Mouse (Mus musculus) midbrain, embryonic 14.5 days (tissue): Measurements from ENCODE around the gene Cryab. TPM values are rescaled to one million over a fixed set of nuclear protein-coding genes. Genes with fewer than 3 reads are reported as not detected.

Experiments used
- ATAC-seq: fragments of 200-750 bp; cut with Nextera tagmentation; 2 replicates; pipeline ENCODE4 v1.8.0; 2017; ENCODE audit warnings: moderate number of reproducible peaks, moderate library complexity; ENCODE audit not compliant: low FRiP score, low TSS enrichment
- DNase-seq: peaks from one replicate; pipeline ENCODE4 v3.0.0-alpha.2; 2015
- H3K27ac ChIP-seq: fragments of 300-500 bp; sonication (generic); replicated peaks from 2 replicates; pipeline ENCODE4 v1.5.1; 2014; ENCODE audit warnings: mild to moderate bottlenecking, low read depth, low read length, moderate library complexity
- H3K27me3 ChIP-seq: fragments of 300-500 bp; sonication (generic); 2 replicates; pipeline ENCODE4 v1.6.1; 2014; ENCODE audit warnings: low read length, control low read depth, mixed read lengths; ENCODE audit not compliant: control insufficient read depth, insufficient read depth
- H3K36me3 ChIP-seq: fragments of 300-500 bp; sonication (generic); 2 replicates; pipeline ENCODE4 v1.6.1; 2014; ENCODE audit warnings: low read length, control low read depth; ENCODE audit not compliant: control insufficient read depth, insufficient read depth
- H3K4me1 ChIP-seq: fragments of 300-500 bp; sonication (generic); 2 replicates; pipeline ENCODE4 v1.6.1; 2014; ENCODE audit warnings: mild to moderate bottlenecking, antibody characterized with exemption, low read length, control low read depth; ENCODE audit not compliant: control insufficient read depth, insufficient read depth
- H3K4me2 ChIP-seq: fragments of 300-500 bp; sonication (generic); 2 replicates; pipeline ENCODE4 v1.6.1; 2014; ENCODE audit warnings: mild to moderate bottlenecking, low read length, moderate library complexity
- H3K4me3 ChIP-seq: fragments of 300-500 bp; sonication (generic); replicated peaks from 2 replicates; pipeline ENCODE4 v1.5.1; 2014; ENCODE audit warnings: low read depth, low read length
- H3K9ac ChIP-seq: fragments of 300-500 bp; sonication (generic); replicated peaks from 2 replicates; pipeline ENCODE4 v1.6.1; 2014; ENCODE audit warnings: mild to moderate bottlenecking, low read length, moderate library complexity
- H3K9me3 ChIP-seq: fragments of 300-500 bp; sonication (generic); 2 replicates; pipeline ENCODE4 v1.6.1; 2016; ENCODE audit warnings: low read length, control low read depth, mixed read lengths; ENCODE audit not compliant: control insufficient read depth
- WGBS: fragments of 180-500 bp; shearing (Covaris S2); extraction: QIAGEN DNeasy Blood & Tissue Kit; methylation state at CpG from one replicate; pipeline ENCODE4 v1.1.7; 2014; 5-methylcytosine and 5-hydroxymethylcytosine counted together
- polyA plus RNA-seq: library from polyadenylated mRNA; unstranded; fragments of >200 nt; fragmentation: Nextera tagmentation; extraction: Ambion mirVana; gene quantifications from 2 replicates; pipeline ENCODE4 v1.2.1, GENCODE M21; 2014

Gene Cryab
- polyA plus RNA-seq, 1 experiment from 2014 or later, result 3.7 TPM

- WGBS, result 67% methylated on average over 17 of the region's 17 CpGs
- Histone ChIP-seq H3K4me3 (no peak overlapping the region), H3K9ac (no peak overlapping the region), H3K4me2 (no peak overlapping the region), H3K9me3 (no peaks in the 10 kb centered on the region), H3K27me3 (no peaks in the 10 kb centered on the region), H3K36me3 (no peaks in the 10 kb centered on the region), H3K27ac (no peak overlapping the region), H3K4me1 (no peaks in the 10 kb centered on the region)
- peak; percentile 13 for DNase-seq
- ATAC-seq, result no peak
Measured at GRCm38 (mm10) chr9:50752784-50753615, 1.9 kb downstream of the Cryab start.

GRCm38 (mm10) chr9:50753947-50754346 lies 2.8 kb downstream of the Cryab start:
- Histone ChIP-seq H3K9ac (no peak overlapping the region), H3K27me3 (no peaks in the 10 kb centered on the region), H3K36me3 (no peaks in the 10 kb centered on the region), H3K4me2 (no peak overlapping the region), H3K4me1 (no peaks in the 10 kb centered on the region), H3K27ac (no peak overlapping the region), H3K4me3 (no peak overlapping the region), H3K9me3 (no peaks in the 10 kb centered on the region)
- ATAC-seq, result no peak
- no peak for DNase-seq
- WGBS, result 74% methylated on average over 7 of the region's 7 CpGs

- Histone ChIP-seq H3K4me3 (no peak overlapping the region), H3K9me3 (no peaks in the 10 kb centered on the region), H3K36me3 (no peaks in the 10 kb centered on the region), H3K27ac (no peak overlapping the region), H3K4me1 (no peaks in the 10 kb centered on the region), H3K4me2 (no peak overlapping the region), H3K27me3 (no peaks in the 10 kb centered on the region), H3K9ac (no peak overlapping the region)
- no peak for ATAC-seq
- no peak for DNase-seq
- 57% methylated on average over 5 of the region's 5 CpGs for WGBS
Measured at GRCm38 (mm10) chr9:50756711-50757110, 5.6 kb downstream of the Cryab start.

GRCm38 (mm10) chr9:50761520-50762243 lies 10.6 kb downstream of the Cryab start:
- no peak overlapping the region for H3K27ac ChIP-seq
- no peaks in the 10 kb centered on the region for H3K9me3 ChIP-seq
- H3K4me1 ChIP-seq, result no peaks in the 10 kb centered on the region
- H3K4me3 ChIP-seq, result no peak overlapping the region
- DNase-seq, result no peak
- no peak overlapping the region for H3K9ac ChIP-seq
- ATAC-seq, result no peak
- no peak overlapping the region for H3K4me2 ChIP-seq
- peaks cover 4% of the 10 kb centered on the region; the same call in 1 of the 2 replicates for H3K36me3 ChIP-seq
- H3K27me3 ChIP-seq, result no peaks in the 10 kb centered on the region
- 67% methylated on average over 6 of the region's 6 CpGs for WGBS

GRCm38 (mm10) chr9:50763331-50763730 lies 12.2 kb downstream of the Cryab start:
- peaks cover 4% of the 10 kb centered on the region; the same call in 1 of the 2 replicates for H3K36me3 ChIP-seq
- H3K4me1 ChIP-seq, result peaks cover 6% of the 10 kb centered on the region; the same call in 1 of the 2 replicates
- ATAC-seq (no peak), DNase-seq (peak; percentile 66)
- no peak overlapping the region for H3K4me2 ChIP-seq
- H3K27me3 ChIP-seq, result no peaks in the 10 kb centered on the region
- no peak overlapping the region for H3K4me3 ChIP-seq
- H3K9ac ChIP-seq, result no peak overlapping the region
- 81% methylated on average over 1 of the region's 1 CpGs for whole genome bisulfite sequencing
- H3K27ac ChIP-seq, result no peak overlapping the region
- no peaks in the 10 kb centered on the region for H3K9me3 ChIP-seq

- Histone ChIP-seq H3K4me2 (peak overlapping the region; percentile 75), H3K36me3 (peaks cover 19% of the 10 kb centered on the region), H3K9ac (peak overlapping the region; percentile 70), H3K27ac (peak overlapping the region; percentile 92), H3K27me3 (no peaks in the 10 kb centered on the region), H3K4me1 (peaks cover 13% of the 10 kb centered on the region; the same call in 1 of the 2 replicates), H3K4me3 (peak overlapping the region; percentile 68), H3K9me3 (no peaks in the 10 kb centered on the region)
- no peak for DNase-seq
- ATAC-seq, result no peak; the same call in 1 of the 2 replicates
- 6% methylated on average over 17 of the region's 17 CpGs for WGBS
Measured at GRCm38 (mm10) chr9:50767531-50768106, 16.5 kb downstream of the Cryab start.

GRCm38 (mm10) chr9:50768107-50769002 lies 17.2 kb downstream of the Cryab start, which contains the start of gene Fdxacb1:
Gene Fdxacb1 (plus strand): TSS chr9:50768236.
- peak; percentile 99 for DNase-seq
- H3K4me2 ChIP-seq, result peak within 1 kb of the TSS; percentile 75
- 4% methylated on average over 59 of the region's 59 CpGs for WGBS
- peak within 1 kb of the TSS; percentile 68 for H3K4me3 ChIP-seq
- peak within 1 kb of the TSS; percentile 70 for H3K9ac ChIP-seq
- H3K9me3 ChIP-seq, result no peaks in the 10 kb centered on the region
- H3K27me3 ChIP-seq, result no peaks in the 10 kb centered on the region
- H3K4me1 ChIP-seq, result peaks cover 13% of the 10 kb centered on the region; the same call in 1 of the 2 replicates
- peak within 1 kb of the TSS; percentile 92 for H3K27ac ChIP-seq
- peaks cover 19% of the 10 kb centered on the region for H3K36me3 ChIP-seq
- ATAC-seq, result peak; percentile 96

- no peak for DNase-seq
- Histone ChIP-seq H3K4me3 (no peak overlapping the region), H3K4me1 (peaks cover 23% of the 10 kb centered on the region), H3K4me2 (no peak overlapping the region), H3K9me3 (no peaks in the 10 kb centered on the region), H3K36me3 (peaks cover 15% of the 10 kb centered on the region; the same call in 1 of the 2 replicates), H3K27me3 (no peaks in the 10 kb centered on the region), H3K27ac (no peak overlapping the region), H3K9ac (no peak overlapping the region)
- no peak for ATAC-seq
- 77% methylated on average over 2 of the region's 2 CpGs for WGBS
Measured at GRCm38 (mm10) chr9:50770011-50770410, 18.9 kb downstream of the Cryab start.
